Mouse (Mus musculus) erythroblast, embryonic 14.5 days (primary cell): ENCODE measurements around the gene Klf6.

Experiments used
- GATA1 ChIP-seq: IDR thresholded peaks from 2 replicates; pipeline ENCODE4 v1.6.1; 2012; ENCODE audit warnings: low read length, inconsistent platforms, mixed read lengths
- TAL1 ChIP-seq: IDR thresholded peaks from 3 replicates; pipeline ENCODE4 v1.6.1; 2012; ENCODE audit warnings: low read length, inconsistent platforms, mixed read lengths

GRCm38 (mm10) chr13:5864265-5865097 lies 3.2 kb downstream of the Klf6 start:
- TF ChIP-seq GATA1 = no peak
- no peak for TF ChIP-seq TAL1
